Mouse (Mus musculus) embryonic facial prominence, embryonic 12.5 days (tissue): ENCODE data around the gene Me3. TPM values are rescaled to one million over a fixed set of nuclear protein-coding genes. Genes with fewer than 3 reads are reported as not detected.

Source experiments
- ATAC-seq: fragments of 200-750 bp; cut with Nextera tagmentation; 2 replicates; pipeline ENCODE4 v1.8.0; 2017; ENCODE audit not compliant: insufficient number of reproducible peaks, insufficient read depth, low FRiP score, low TSS enrichment
- H3K27ac ChIP-seq: fragments of 300-500 bp; sonication (generic); 2 replicates; pipeline ENCODE4 v1.5.1; 2016; ENCODE audit warnings: mild to moderate bottlenecking
- H3K27me3 ChIP-seq: fragments of 300-500 bp; sonication (generic); 2 replicates; pipeline ENCODE4 v1.6.1; 2016; ENCODE audit warnings: mild to moderate bottlenecking, moderate library complexity
- H3K36me3 ChIP-seq: fragments of 300-500 bp; sonication (generic); 2 replicates; pipeline ENCODE4 v1.6.1; 2016; ENCODE audit warnings: mild to moderate bottlenecking
- H3K4me1 ChIP-seq: fragments of 300-500 bp; sonication (generic); 2 replicates; pipeline ENCODE4 v1.6.1; 2016
- H3K4me2 ChIP-seq: fragments of 300-500 bp; sonication (generic); replicated peaks from 2 replicates; pipeline ENCODE4 v1.6.1; 2016; ENCODE audit warnings: mild to moderate bottlenecking, moderate library complexity
- H3K4me3 ChIP-seq: fragments of 300-500 bp; sonication (generic); 2 replicates; pipeline ENCODE4 v1.5.1; 2016; ENCODE audit warnings: mild to moderate bottlenecking
- H3K9ac ChIP-seq: fragments of 300-500 bp; sonication (generic); 2 replicates; pipeline ENCODE4 v1.6.1; 2016; ENCODE audit warnings: mild to moderate bottlenecking, moderate library complexity
- H3K9me3 ChIP-seq: fragments of 300-500 bp; sonication (generic); 2 replicates; pipeline ENCODE4 v1.6.1; 2016; ENCODE audit warnings: mild to moderate bottlenecking, moderate library complexity
- WGBS: fragments of 180-500 bp; shearing (Covaris S2); methylation state at CpG from one replicate; pipeline ENCODE4 v1.1.7; 2016; 5-methylcytosine and 5-hydroxymethylcytosine counted together
- polyA plus RNA-seq: library from polyadenylated mRNA; unstranded; fragments of >200 nt; fragmentation: Nextera tagmentation; extraction: Ambion mirVana; gene quantifications from 2 replicates; pipeline ENCODE4 v1.2.1, GENCODE M21; 2016

The Me3 gene
- polyA plus RNA-seq, 1 experiment from 2014 or later, result 1.7 TPM

DNA sequence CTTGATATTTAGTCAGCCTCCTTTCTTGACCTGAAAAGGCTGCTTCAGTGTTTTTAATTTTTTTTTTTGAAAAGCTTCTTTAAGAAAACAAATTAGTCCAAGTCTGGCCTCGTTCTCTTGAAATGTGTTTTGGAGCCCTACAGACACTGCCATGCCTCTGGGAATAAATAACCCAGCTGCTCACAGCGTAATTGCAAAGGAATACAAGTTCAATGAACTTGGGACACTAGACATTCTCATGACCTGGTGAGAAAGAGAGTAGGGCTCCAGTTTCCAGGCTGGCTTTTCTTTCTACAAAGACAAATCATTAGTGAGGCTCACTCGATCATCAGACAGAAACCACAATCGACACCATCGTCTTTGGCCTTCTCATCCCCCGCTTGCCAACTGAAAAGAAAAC, 37.3 kb downstream of the Me3 start:
- no peaks in the 10 kb centered on the region for H3K9me3 ChIP-seq
- no peaks in the 10 kb centered on the region for H3K36me3 ChIP-seq
- H3K27me3 ChIP-seq, result no peaks in the 10 kb centered on the region
- H3K4me3 ChIP-seq, result no peak overlapping the region
- ATAC-seq, result no peak
- H3K4me1 ChIP-seq, result no peaks in the 10 kb centered on the region
- no peak overlapping the region for H3K4me2 ChIP-seq
- H3K9ac ChIP-seq, result no peak overlapping the region
- 71% methylated on average over 6 of the region's 6 CpGs for WGBS
- H3K27ac ChIP-seq, result no peak overlapping the region

DNA sequence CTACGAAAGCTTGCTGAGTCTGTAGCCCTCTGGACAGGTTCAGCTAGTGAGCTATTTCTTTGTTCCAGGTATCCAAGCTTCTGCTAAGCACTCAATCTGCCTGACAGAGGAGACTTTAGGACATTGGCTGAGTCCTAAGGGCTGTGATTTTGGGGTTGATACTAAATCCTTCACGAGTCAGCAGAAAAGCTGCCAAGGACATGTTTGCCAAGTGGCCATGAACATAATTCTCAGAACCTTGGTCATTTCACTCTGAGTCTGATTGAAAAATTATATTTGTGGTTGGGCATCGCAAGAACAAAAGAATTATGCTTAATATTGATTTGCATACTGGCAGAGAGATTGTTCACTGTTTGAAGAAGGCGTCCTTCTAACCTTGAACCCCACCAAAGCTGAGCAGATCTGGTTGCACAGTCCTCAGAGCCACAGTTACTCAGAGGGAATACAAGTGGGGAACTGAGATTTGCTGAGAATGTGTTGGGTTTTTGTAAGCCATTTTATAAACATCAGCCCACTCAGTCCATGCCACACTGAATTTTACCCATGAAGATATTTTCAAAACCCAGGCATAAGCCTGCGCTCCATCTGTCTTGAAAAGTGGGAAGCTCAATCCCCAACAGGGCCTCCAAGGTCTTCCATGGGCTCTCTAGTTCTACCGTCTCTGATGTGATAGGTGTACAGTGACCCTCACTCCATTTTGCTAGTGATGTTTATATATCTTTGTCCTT, 39.1 kb downstream of the Me3 start:
- no peaks in the 10 kb centered on the region for H3K36me3 ChIP-seq
- no peak overlapping the region for H3K4me2 ChIP-seq
- H3K9me3 ChIP-seq, result no peaks in the 10 kb centered on the region
- no peak overlapping the region for H3K27ac ChIP-seq
- ATAC-seq, result no peak
- H3K27me3 ChIP-seq, result no peaks in the 10 kb centered on the region
- no peak overlapping the region for H3K4me3 ChIP-seq
- no peaks in the 10 kb centered on the region for H3K4me1 ChIP-seq
- no peak overlapping the region for H3K9ac ChIP-seq
- 89% methylated on average over 6 of the region's 6 CpGs for WGBS

DNA sequence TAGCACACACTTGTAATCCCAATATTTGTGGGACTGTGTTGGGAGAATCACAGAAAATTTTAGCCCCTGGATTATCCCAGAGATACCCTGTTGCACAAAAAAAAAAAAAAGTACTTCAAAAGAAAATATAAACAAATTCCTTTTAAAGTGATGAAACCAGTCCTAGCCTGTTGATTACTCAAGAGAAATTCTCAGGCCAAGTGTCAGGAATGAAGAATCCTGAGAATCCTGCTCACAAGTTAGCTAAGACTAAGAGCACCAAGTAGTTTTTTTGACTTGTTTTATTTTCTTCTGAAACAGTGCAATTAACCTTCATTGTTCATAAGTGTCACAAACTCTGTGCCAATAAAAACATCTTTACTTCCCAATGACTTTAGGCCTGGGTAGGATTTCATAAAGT, 44.0 kb downstream of the Me3 start:
- no peak overlapping the region for H3K27ac ChIP-seq

DNA sequence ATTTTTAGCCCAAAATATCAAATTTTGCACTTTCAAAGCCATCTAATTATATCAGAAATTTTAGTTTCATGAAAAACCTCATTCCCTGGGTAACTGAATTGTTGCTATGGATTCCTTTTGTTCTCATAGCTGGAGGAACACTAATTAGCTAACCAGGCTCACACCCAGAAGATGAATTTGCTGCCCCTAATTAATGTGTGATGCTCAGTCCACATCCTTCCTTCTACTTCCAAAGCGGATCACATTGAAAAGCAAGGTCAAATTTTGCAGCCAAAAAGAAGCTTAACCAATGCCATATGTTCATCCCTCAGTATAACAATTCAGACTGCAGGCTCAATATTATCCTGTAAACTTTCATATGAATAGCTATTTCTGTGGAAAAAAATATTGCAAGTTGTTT, 45.7 kb downstream of the Me3 start:
- no peaks in the 10 kb centered on the region for H3K9me3 ChIP-seq
- no peaks in the 10 kb centered on the region for H3K36me3 ChIP-seq
- no peak for ATAC-seq
- 0 out of 2 replicates have a peak overlapping the region, but pooled peaks have one; percentile 54 for H3K27ac ChIP-seq
- H3K27me3 ChIP-seq, result no peaks in the 10 kb centered on the region
- WGBS, result 28% methylated on average over 1 of the region's 1 CpGs
- peaks cover 14% of the 10 kb centered on the region; the same call in 1 of the 2 replicates for H3K4me1 ChIP-seq
- no peak overlapping the region for H3K4me3 ChIP-seq
- H3K9ac ChIP-seq, result no peak overlapping the region
- H3K4me2 ChIP-seq, result no peak overlapping the region

More for the DNA sequence above, 44.0 kb downstream of the Me3 start:
- Histone ChIP-seq H3K27me3 (no peaks in the 10 kb centered on the region), H3K4me1 (peaks cover 14% of the 10 kb centered on the region; the same call in 1 of the 2 replicates), H3K36me3 (no peaks in the 10 kb centered on the region), H3K9ac (no peak overlapping the region), H3K4me2 (no peak overlapping the region), H3K4me3 (no peak overlapping the region), H3K9me3 (no peaks in the 10 kb centered on the region)
- no peak for ATAC-seq

DNA sequence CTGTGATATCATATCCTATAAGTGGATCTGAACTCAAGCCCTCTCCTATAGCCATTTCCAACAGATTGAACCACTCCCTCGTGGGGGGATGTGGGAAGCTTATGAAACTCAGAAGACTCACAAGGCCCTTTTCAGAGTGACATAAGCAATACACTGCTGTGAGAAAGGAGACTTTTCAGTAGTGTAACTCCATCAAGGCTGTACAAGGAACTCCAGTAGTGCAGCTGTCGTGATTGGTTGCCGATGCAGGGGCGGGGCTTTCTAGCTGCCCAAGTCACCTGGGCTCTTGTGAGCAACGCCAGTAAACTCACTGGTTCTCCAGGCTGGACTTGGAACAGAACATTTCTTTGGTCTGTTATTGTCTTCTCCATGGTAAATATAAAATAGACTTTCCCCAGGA, 46.5 kb downstream of the Me3 start:
- Histone ChIP-seq H3K4me1 (peaks cover 14% of the 10 kb centered on the region; the same call in 1 of the 2 replicates), H3K27ac (peak overlapping the region; percentile 75), H3K27me3 (no peaks in the 10 kb centered on the region), H3K4me2 (no peak overlapping the region), H3K9me3 (no peaks in the 10 kb centered on the region), H3K4me3 (no peak overlapping the region), H3K36me3 (no peaks in the 10 kb centered on the region), H3K9ac (no peak overlapping the region)
- WGBS, result 86% methylated on average over 5 of the region's 5 CpGs
- no peak for ATAC-seq

DNA sequence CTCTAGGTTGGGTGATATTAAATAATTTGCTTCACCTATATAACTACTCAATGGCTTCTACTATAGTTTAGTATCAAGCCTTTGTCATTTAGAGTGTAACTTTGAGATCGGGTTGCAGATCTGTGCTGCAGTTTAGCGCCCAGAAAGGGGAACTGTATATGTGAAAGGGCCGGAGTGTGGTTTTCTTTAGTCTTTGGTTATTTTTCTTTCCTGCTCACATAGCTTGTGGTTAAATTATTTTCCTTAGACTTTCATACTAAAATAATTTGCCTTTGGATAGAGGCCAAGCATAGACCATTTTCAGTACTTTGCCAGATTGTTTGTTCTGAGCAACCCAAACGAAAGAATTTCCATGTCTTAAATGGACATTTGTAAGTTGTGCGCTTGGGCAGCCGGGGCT, 46.9 kb downstream of the Me3 start:
- no peaks in the 10 kb centered on the region for H3K9me3 ChIP-seq
- no peaks in the 10 kb centered on the region for H3K27me3 ChIP-seq
- no peak overlapping the region for H3K4me2 ChIP-seq
- H3K4me3 ChIP-seq, result no peak overlapping the region
- 49% methylated on average over 6 of the region's 6 CpGs for WGBS
- H3K9ac ChIP-seq, result no peak overlapping the region
- H3K27ac ChIP-seq, result peak overlapping the region; percentile 75
- H3K4me1 ChIP-seq, result peaks cover 14% of the 10 kb centered on the region; the same call in 1 of the 2 replicates
- no peaks in the 10 kb centered on the region for H3K36me3 ChIP-seq
- no peak for ATAC-seq

DNA sequence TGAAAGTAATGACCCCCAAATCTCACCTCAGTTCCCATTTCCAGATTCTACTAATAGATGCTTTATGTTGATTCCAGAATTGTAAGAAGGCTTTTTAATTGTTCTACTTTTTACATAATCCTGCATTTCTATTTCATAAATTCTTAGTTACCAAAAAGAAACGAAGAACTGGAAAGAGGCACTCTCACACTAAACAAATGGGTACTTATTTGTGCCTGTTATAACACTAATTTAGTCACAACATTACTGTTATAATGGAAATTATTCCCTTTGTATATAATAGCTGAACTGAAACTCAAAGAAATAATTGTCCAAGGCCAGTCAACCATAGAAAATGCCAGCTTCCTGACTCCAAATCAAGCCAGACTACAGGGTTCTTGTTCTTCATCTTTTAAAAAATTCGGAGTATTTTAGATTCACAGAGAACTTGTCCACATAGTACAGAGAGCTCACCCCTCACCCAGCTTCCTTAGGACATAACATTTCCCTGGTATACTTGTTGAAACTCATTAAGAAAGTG, 47.5 kb downstream of the Me3 start:
- Histone ChIP-seq H3K36me3 (no peaks in the 10 kb centered on the region), H3K4me2 (no peak overlapping the region), H3K4me3 (no peak overlapping the region), H3K27me3 (no peaks in the 10 kb centered on the region), H3K9ac (no peak overlapping the region), H3K4me1 (peaks cover 14% of the 10 kb centered on the region; the same call in 1 of the 2 replicates), H3K9me3 (no peaks in the 10 kb centered on the region), H3K27ac (no peak overlapping the region)
- 73% methylated on average over 2 of the region's 2 CpGs for WGBS
- ATAC-seq, result no peak

DNA sequence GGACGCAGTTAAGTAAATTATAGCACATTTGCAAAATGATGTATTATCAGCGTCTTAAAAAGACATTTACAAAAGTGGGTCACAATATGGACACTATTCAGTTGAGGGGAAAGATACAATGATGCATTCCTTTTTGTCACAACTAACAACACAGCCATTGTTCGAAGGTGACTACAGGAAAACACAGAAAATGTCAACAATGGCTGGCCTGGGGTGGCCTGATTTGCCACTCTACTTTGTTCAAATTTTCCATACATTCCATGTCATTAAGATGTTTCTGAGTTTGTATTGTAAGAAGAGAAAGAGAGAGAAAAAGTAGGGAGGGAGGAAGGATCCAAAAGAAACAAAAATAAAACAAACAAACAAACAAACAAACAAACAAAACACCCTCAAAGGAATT, 48.7 kb downstream of the Me3 start:
- Histone ChIP-seq H3K9ac (no peak overlapping the region), H3K27me3 (no peaks in the 10 kb centered on the region), H3K36me3 (no peaks in the 10 kb centered on the region), H3K9me3 (no peaks in the 10 kb centered on the region), H3K27ac (no peak overlapping the region), H3K4me1 (peaks cover 14% of the 10 kb centered on the region; the same call in 1 of the 2 replicates), H3K4me3 (no peak overlapping the region), H3K4me2 (no peak overlapping the region)
- ATAC-seq, result no peak
- WGBS, result 70% methylated on average over 3 of the region's 3 CpGs

DNA sequence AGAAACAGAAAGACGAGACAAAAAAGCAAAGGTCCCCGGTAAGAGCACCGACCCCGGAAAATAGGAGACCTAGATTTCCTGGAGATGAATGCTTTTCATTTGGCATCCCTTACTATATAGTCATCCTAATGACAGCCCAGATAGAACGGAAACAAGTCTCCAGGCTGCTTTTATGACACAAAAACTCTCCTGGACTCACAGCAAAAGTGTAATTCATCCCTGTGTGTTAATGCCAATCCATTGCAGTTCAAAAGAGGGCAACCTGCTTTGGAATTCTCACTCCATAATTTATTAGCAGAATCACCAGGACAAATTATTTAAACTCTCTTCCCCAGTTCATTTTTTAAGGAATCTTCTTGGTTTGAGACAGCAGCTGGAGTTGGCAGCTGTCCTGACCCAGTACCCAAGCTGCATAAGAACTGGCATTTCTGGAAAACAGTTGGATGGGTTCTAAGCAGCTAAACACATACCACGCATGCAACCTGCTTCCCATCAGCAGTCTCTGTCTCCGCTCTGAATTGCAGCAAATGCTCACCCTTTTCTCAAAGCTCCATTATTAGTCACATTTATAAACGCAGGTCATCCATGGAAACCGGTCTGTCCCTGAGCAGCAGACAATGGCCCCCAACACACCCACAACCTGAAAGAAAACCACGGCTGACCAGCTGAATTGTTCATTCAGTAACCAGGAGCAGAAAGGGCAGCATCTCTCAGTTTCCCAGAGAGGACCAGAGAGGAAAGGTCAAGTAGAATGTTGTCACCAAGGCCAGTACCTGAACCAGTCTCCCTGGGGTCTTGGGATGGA, 49.7 kb downstream of the Me3 start:
- H3K4me1 ChIP-seq, result peaks cover 11% of the 10 kb centered on the region; the same call in 1 of the 2 replicates
- H3K27ac ChIP-seq, result no peak overlapping the region
- no peak overlapping the region for H3K9ac ChIP-seq
- no peaks in the 10 kb centered on the region for H3K36me3 ChIP-seq
- no peak overlapping the region for H3K4me3 ChIP-seq
- ATAC-seq, result no peak
- no peak overlapping the region for H3K4me2 ChIP-seq
- no peaks in the 10 kb centered on the region for H3K27me3 ChIP-seq
- H3K9me3 ChIP-seq, result no peaks in the 10 kb centered on the region
- 83% methylated on average over 10 of the region's 10 CpGs for WGBS

DNA sequence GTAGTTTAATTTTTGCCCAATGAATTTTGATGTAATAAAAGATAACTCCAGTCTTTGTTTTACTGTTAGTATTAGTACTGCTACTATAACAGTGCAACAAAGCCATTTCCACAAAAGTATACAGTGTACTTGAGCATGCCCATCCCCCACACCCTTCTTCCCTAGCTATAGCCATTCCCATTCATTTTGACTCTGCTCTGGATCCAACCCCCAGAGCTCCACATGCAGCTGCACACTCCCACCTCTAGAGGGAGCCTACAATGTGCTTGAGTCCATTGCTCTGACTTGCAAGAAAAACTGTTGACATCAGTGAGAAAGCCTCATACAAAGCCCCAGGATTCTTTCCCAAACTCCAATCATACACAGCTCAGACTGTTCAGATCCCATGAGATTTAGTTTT, 66.0 kb downstream of the Me3 start:
- ATAC-seq, result no peak
- H3K4me3 ChIP-seq, result no peak overlapping the region
- no peaks in the 10 kb centered on the region for H3K36me3 ChIP-seq

DNA sequence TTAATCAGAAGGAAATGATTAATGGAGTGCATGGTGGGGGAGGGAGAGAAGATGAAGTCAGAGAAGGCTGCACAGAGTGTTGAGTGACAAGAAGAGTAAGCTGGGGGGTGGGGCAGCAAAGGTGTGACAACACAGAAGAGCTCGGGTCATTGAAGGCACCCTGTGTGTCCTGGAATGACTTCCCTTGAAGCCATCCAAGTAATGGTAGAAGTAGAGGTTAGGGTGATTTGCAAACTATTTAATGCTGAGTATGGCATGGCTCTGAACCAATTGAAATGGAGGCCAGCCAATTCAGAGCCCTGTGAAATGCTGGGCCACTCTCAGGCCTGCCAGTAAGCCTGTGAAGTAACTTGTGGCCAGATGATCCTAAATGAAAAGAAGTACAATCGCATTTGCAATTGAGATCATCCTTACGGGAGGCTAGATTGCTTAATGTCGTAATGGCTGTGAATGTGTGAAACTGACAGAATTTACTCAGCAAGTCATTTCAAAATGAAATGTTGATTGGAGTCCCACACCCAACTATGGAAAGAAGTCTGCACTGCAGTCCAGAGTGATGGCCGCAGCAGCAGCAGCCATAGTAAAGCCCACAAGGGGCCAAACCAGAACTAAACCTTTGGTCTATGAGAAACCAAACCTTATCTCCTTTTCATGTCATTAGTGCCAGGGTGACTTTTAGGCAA, 67.6 kb downstream of the Me3 start:
- no peak overlapping the region for H3K9ac ChIP-seq
- no peak overlapping the region for H3K27ac ChIP-seq
- 72% methylated on average over 5 of the region's 5 CpGs for whole genome bisulfite sequencing
- H3K36me3 ChIP-seq, result no peaks in the 10 kb centered on the region
- no peak overlapping the region for H3K4me2 ChIP-seq
- no peak overlapping the region for H3K4me3 ChIP-seq
- H3K9me3 ChIP-seq, result no peaks in the 10 kb centered on the region
- no peaks in the 10 kb centered on the region for H3K4me1 ChIP-seq
- H3K27me3 ChIP-seq, result no peaks in the 10 kb centered on the region
- ATAC-seq, result no peak

More for the DNA sequence above, 66.0 kb downstream of the Me3 start:
- Histone ChIP-seq H3K4me2 (no peak overlapping the region), H3K27ac (no peak overlapping the region), H3K27me3 (no peaks in the 10 kb centered on the region), H3K4me1 (no peaks in the 10 kb centered on the region), H3K9me3 (no peaks in the 10 kb centered on the region), H3K9ac (no peak overlapping the region)
